Mouse (Mus musculus) thymus, postnatal 25 days (tissue): ENCODE results near the gene Acsf3.
A peak's percentile ranks its signal among the peaks of the same experiment; 100 is the strongest.

ENCODE experiments used
- DNase-seq: peaks from one replicate; pipeline ENCODE4 v3.0.0; 2022

The Acsf3 gene

GRCm38 (mm10) chr8:122853340-122853771, 78.1 kb downstream of the Acsf3 start:
- no peak for DNase-seq

GRCm38 (mm10) chr8:122854388-122854787, 79.1 kb downstream of the Acsf3 start:
- DNase-seq = no peak

GRCm38 (mm10) chr8:122855123-122855522, 79.8 kb downstream of the Acsf3 start:
- DNase-seq = no peak

- no peak for DNase-seq
These were observed 81.0 kb downstream of the Acsf3 start for GRCm38 (mm10) chr8:122856288-122856687.

GRCm38 (mm10) chr8:122859843-122860242, 84.6 kb downstream of the Acsf3 start:
- no peak for DNase-seq

GRCm38 (mm10) chr8:122864719-122865129, 89.4 kb downstream of the Acsf3 start:
- no peak for DNase-seq

GRCm38 (mm10) chr8:122865441-122865840, 90.2 kb downstream of the Acsf3 start:
- DNase-seq = peak; percentile 52

- no peak for DNase-seq
These were observed 90.9 kb downstream of the Acsf3 start for GRCm38 (mm10) chr8:122866231-122866630.
